Mouse (Mus musculus) embryonic facial prominence, embryonic 11.5 days (tissue): ENCODE measurements around the gene Tbc1d8. TPM values are rescaled to one million over a fixed set of nuclear protein-coding genes. Genes with fewer than 3 reads are reported as not detected.

Experiments
- ATAC-seq: fragments of 200-750 bp; cut with Nextera tagmentation; replicated peaks from 2 replicates; pipeline ENCODE4 v1.8.0; 2017; ENCODE audit warnings: low read depth; ENCODE audit not compliant: insufficient number of reproducible peaks, low FRiP score, low TSS enrichment
- DNase-seq: peaks from one replicate; pipeline ENCODE4 v3.0.0-alpha.2; 2015; ENCODE audit warnings: low spot score
- H3K27ac ChIP-seq: fragments of 300-500 bp; sonication (generic); replicated peaks from 2 replicates; pipeline ENCODE4 v1.5.1; 2014; ENCODE audit warnings: mild to moderate bottlenecking, low read depth, low read length, control low read depth
- H3K27me3 ChIP-seq: fragments of 300-500 bp; sonication (generic); 2 replicates; pipeline ENCODE4 v1.6.1; 2014; ENCODE audit warnings: mild to moderate bottlenecking, low read length, moderate library complexity, mixed read lengths; ENCODE audit not compliant: control insufficient read depth, insufficient read depth
- H3K36me3 ChIP-seq: fragments of 300-500 bp; sonication (generic); replicated peaks from 2 replicates; pipeline ENCODE4 v1.6.1; 2014; ENCODE audit warnings: low read depth, mild to moderate bottlenecking, low read length, moderate library complexity, mixed read lengths; ENCODE audit not compliant: control insufficient read depth, insufficient read depth
- H3K4me1 ChIP-seq: fragments of 300-500 bp; sonication (generic); 2 replicates; pipeline ENCODE4 v1.6.1; 2014; ENCODE audit warnings: low read length, mixed read lengths; ENCODE audit not compliant: control insufficient read depth, insufficient read depth
- H3K4me2 ChIP-seq: fragments of 300-500 bp; sonication (generic); 2 replicates; pipeline ENCODE4 v1.6.1; 2014; ENCODE audit warnings: low read depth, mild to moderate bottlenecking, control low read depth, low read length, moderate library complexity
- H3K4me3 ChIP-seq: fragments of 300-500 bp; sonication (generic); 2 replicates; pipeline ENCODE4 v1.5.1; 2014; ENCODE audit warnings: low read depth, low read length, control low read depth
- H3K9ac ChIP-seq: fragments of 300-500 bp; sonication (generic); replicated peaks from 2 replicates; pipeline ENCODE4 v1.6.1; 2014; ENCODE audit warnings: mild to moderate bottlenecking, control low read depth, low read length
- H3K9me3 ChIP-seq: fragments of 300-500 bp; sonication (generic); replicated peaks from 2 replicates; pipeline ENCODE4 v1.6.1; 2016; ENCODE audit warnings: mild to moderate bottlenecking, low read length, inconsistent platforms, mixed read lengths; ENCODE audit not compliant: control insufficient read depth
- WGBS: fragments of 180-500 bp; shearing (Covaris S2); extraction: QIAGEN DNeasy Blood & Tissue Kit; methylation state at CpG from one replicate; pipeline ENCODE4 v1.1.7; 2014; 5-methylcytosine and 5-hydroxymethylcytosine counted together
- polyA plus RNA-seq: library from polyadenylated mRNA; unstranded; fragments of >200 nt; fragmentation: Nextera tagmentation; extraction: Ambion mirVana; gene quantifications from 2 replicates; pipeline ENCODE4 v1.2.1, GENCODE M21; 2014

The Tbc1d8 gene
- polyA plus RNA-seq, 1 experiment from 2014 or later, result 4.6 TPM

GRCm38 (mm10) chr1:39376121-39376520, 102.4 kb downstream of the Tbc1d8 start:
- no peak overlapping the region for H3K9ac ChIP-seq
- H3K4me1 ChIP-seq, result no peaks in the 10 kb centered on the region
- 0 out of 2 replicates have a peak, but pooled peaks cover under 1% of the 10 kb centered on the region for H3K36me3 ChIP-seq
- H3K27me3 ChIP-seq, result no peaks in the 10 kb centered on the region
- H3K4me2 ChIP-seq, result no peak overlapping the region
- no peak for ATAC-seq
- DNase-seq, result no peak
- no peak overlapping the region for H3K27ac ChIP-seq
- no peak overlapping the region for H3K4me3 ChIP-seq
- H3K9me3 ChIP-seq, result no peaks in the 10 kb centered on the region
- 90% methylated on average over 7 of the region's 7 CpGs for WGBS

DNA sequence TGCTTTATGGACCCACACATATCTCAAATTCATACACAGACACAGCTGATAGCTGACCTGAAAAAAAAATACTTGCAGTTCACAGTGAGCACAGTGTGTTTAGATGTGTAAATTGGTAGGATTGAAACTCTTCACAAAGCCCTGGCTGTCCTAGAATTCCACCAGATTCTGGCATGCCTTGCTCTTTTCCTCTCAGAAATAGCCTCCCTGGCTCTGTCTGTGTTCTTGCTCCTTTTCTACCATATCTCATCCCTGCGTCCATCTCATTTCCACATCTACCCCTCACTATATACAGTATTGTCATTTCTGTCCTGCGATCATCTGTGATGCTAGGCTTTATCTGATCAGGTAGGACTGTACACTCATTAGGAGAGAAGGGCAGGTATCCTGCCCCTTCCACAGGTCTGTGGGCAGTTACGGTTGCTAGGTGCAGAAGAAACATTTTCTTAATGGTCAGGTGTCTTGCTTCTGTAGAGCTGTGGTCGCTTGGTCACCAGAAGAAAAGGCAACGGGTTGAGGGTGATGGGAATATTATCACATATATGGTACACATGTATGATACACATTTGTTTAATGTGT, 104.2 kb downstream of the Tbc1d8 start:
- H3K27ac ChIP-seq, result no peak overlapping the region
- H3K36me3 ChIP-seq, result peaks cover 5% of the 10 kb centered on the region
- ATAC-seq, result no peak
- DNase-seq, result no peak
- H3K27me3 ChIP-seq, result no peaks in the 10 kb centered on the region
- no peak overlapping the region for H3K4me2 ChIP-seq
- WGBS, result 82% methylated on average over 5 of the region's 5 CpGs
- H3K4me3 ChIP-seq, result no peak overlapping the region
- no peaks in the 10 kb centered on the region for H3K9me3 ChIP-seq
- H3K4me1 ChIP-seq, result no peaks in the 10 kb centered on the region
- H3K9ac ChIP-seq, result no peak overlapping the region

GRCm38 (mm10) chr1:39373378-39373777, 105.2 kb downstream of the Tbc1d8 start:
- no peak overlapping the region for H3K4me2 ChIP-seq
- no peak overlapping the region for H3K27ac ChIP-seq
- WGBS, result 70% methylated on average over 4 of the region's 4 CpGs
- no peaks in the 10 kb centered on the region for H3K4me1 ChIP-seq
- no peak overlapping the region for H3K9ac ChIP-seq
- no peaks in the 10 kb centered on the region for H3K9me3 ChIP-seq
- peaks cover 5% of the 10 kb centered on the region for H3K36me3 ChIP-seq
- H3K27me3 ChIP-seq, result no peaks in the 10 kb centered on the region
- no peak for ATAC-seq
- H3K4me3 ChIP-seq, result no peak overlapping the region
- no peak for DNase-seq

GRCm38 (mm10) chr1:39372220-39372843, 106.2 kb downstream of the Tbc1d8 start:
- Histone ChIP-seq H3K9ac (no peak overlapping the region), H3K27ac (no peak overlapping the region), H3K9me3 (no peaks in the 10 kb centered on the region), H3K4me2 (no peak overlapping the region), H3K36me3 (peaks cover 5% of the 10 kb centered on the region), H3K27me3 (no peaks in the 10 kb centered on the region), H3K4me1 (no peaks in the 10 kb centered on the region), H3K4me3 (no peak overlapping the region)
- WGBS, result 87% methylated on average over 8 of the region's 8 CpGs
- ATAC-seq (no peak), DNase-seq (no peak)

DNA sequence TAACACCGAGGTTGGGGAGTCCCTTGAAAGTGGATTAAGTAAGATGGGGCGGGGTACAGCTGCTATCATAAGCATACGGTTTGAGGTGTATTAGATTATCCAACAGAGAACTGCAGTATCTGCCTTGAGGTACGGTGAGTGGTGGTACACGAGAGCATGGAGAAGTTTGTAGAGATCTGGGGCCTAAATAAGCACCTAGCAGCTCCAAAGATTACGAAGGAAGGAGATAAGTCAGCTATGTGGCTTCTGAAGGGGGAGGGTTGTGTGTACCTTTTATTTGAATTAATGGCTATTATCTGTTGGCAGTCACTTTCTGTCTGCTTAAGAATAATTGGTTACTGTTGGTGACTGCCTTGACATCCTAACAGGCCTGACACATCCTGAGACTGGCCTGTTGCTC, 108.1 kb downstream of the Tbc1d8 start:
- H3K27ac ChIP-seq, result no peak overlapping the region
- ATAC-seq (no peak), DNase-seq (no peak)
- no peak overlapping the region for H3K4me2 ChIP-seq
- no peaks in the 10 kb centered on the region for H3K4me1 ChIP-seq
- WGBS, result 89% methylated on average over 6 of the region's 6 CpGs
- peaks cover 5% of the 10 kb centered on the region for H3K36me3 ChIP-seq
- H3K9me3 ChIP-seq, result no peaks in the 10 kb centered on the region
- no peaks in the 10 kb centered on the region for H3K27me3 ChIP-seq
- H3K4me3 ChIP-seq, result no peak overlapping the region
- no peak overlapping the region for H3K9ac ChIP-seq

DNA sequence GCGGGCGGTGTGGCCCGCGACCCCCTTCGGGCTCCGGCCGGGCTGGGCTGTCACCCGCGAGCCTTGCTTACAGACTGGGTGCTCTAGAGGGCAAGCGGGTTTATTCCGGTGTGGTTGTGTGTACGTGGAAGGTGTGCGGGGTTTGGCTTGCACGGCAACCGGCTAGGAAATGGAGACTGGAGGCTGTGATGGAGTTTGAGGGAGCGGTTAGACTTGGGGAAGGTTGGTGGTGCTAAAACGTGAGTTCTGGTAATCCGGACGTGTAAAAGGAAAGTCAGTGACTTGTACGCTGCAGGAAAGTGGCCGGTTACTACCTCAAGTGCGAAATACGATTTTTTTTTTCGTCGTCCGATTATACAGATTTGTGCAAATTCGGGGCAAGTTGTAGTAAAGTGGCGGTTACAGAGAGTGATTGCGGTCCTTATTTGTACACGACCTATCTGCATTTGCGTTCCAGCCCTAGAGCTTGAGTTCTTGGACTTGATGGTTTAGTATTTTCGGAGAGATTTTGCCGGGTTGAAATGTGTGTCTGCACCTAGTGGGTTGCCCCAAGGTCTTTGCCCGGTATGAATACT, 110.2 kb downstream of the Tbc1d8 start:
- Histone ChIP-seq H3K4me3 (peak overlapping the region; percentile 97), H3K27ac (peak overlapping the region; percentile 81), H3K27me3 (no peaks in the 10 kb centered on the region), H3K36me3 (peaks cover 5% of the 10 kb centered on the region), H3K4me1 (no peaks in the 10 kb centered on the region), H3K9me3 (no peaks in the 10 kb centered on the region), H3K4me2 (peak overlapping the region; percentile 91), H3K9ac (peak overlapping the region; percentile 98)
- ATAC-seq, result peak; percentile 50
- WGBS, result under 1% methylated on average over 34 of the region's 34 CpGs
- DNase-seq, result no peak

DNA sequence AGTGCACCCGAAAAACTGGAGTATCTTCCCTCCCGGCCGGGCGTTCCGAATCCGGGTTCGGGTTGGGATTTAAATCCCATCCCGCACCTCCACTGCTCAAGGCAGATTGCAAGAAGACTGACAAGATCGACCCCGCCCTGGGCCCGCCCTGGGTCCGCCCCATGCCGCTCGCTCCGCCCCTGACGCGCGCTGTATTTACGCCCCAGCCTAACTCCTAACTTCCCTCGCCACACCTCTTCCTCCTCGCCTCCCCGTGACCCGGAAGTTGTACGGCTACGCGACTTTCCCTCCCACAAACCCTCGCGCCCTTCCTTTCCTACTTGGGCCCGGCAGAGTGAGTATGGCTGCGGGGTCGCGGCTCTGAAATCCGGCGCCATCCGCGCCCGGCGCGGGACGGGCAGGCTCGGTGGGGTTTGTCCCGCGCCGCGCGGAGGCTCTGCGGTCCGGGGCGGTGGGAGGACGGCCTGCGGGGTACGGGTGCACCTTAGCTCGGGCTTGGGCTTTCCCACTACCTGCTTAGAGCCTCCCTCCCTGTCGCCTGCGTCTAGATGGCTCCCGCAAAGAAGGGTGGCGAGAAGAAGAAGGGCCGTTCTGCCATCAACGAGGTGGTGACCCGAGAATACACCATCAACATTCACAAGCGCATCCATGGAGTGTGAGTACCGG, 110.8 kb downstream of the Tbc1d8 start, which contains the start of gene Rpl31:
Gene Rpl31, plus strand, starts transcription at position 242 of the 666 bp plus-strand sequence.
- H3K27ac ChIP-seq, result peak within 1 kb of the TSS; percentile 81
- no peaks in the 10 kb centered on the region for H3K9me3 ChIP-seq
- H3K36me3 ChIP-seq, result peaks cover 5% of the 10 kb centered on the region
- H3K9ac ChIP-seq, result peak within 1 kb of the TSS; percentile 98
- H3K4me3 ChIP-seq, result peak within 1 kb of the TSS; percentile 97
- peak within 1 kb of the TSS; percentile 91 for H3K4me2 ChIP-seq
- DNase-seq, result peak; percentile 97
- no peaks in the 10 kb centered on the region for H3K4me1 ChIP-seq
- no peaks in the 10 kb centered on the region for H3K27me3 ChIP-seq
- ATAC-seq, result peak; percentile 98
- under 1% methylated on average over 62 of the region's 62 CpGs for WGBS

- Histone ChIP-seq H3K9ac (peak overlapping the region; percentile 55), H3K27ac (no peak overlapping the region), H3K9me3 (no peaks in the 10 kb centered on the region), H3K4me2 (peak overlapping the region; percentile 43), H3K36me3 (peaks cover 5% of the 10 kb centered on the region), H3K4me3 (peak overlapping the region; percentile 97), H3K4me1 (no peaks in the 10 kb centered on the region), H3K27me3 (no peaks in the 10 kb centered on the region)
- DNase-seq (no peak), ATAC-seq (no peak)
- 23% methylated on average over 6 of the region's 6 CpGs for WGBS
Measured at GRCm38 (mm10) chr1:39367045-39367444, 111.5 kb downstream of the Tbc1d8 start.
